8 mouse cellular contexts compared by ENCODE assay signal in the genomic region with DNA sequence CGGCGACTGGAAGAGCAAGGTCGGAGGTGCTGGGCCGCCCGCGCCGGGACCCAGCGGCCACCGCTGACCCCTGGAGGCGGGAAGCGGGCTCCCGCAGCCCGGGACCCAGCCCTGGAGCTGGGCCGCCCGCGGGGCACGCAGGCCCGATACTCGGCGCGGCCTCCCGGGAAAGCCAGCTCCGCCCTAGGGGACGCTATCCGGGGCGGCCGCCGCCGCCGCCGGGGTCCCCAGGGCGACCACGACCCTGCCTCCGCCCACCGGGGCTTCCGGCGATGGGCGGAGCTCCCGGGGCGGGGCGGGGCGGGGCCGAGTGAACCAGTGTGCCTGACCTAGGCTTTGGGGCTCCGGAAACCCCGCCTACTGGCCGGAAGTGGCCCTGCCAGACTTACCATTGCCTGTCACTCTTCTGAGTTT. TPM values are rescaled to one million over a fixed set of nuclear protein-coding genes. Genes with fewer than 3 reads are reported as not detected.
DNase-seq lines count a peak whose midpoint lies in the region; ATAC-seq and TF ChIP-seq lines count a peak whose summit lies in the region.

No protein-coding gene starts in this region.

- WGBS in stomach, embryonic 14.5 days, result 0% methylated on average over 30 of the region's 46 CpGs

- no peaks in the 10 kb centered on the region for H3K4me1 ChIP-seq in embryonic fibroblast, embryonic 13.5 days (ENCODE audit: control insufficient read depth, insufficient read depth, low read length)
- H3K4me1 ChIP-seq in stomach, embryonic 14.5 days (ENCODE audit: control insufficient read depth, insufficient read depth, low read length), result peaks cover 4% of the 10 kb centered on the region; the same call in 1 of the 2 replicates

- peak overlapping the region; percentile 81 for H3K4me3 ChIP-seq in embryonic fibroblast, embryonic 13.5 days (ENCODE audit: insufficient read depth, low read length)
- H3K4me3 ChIP-seq in stomach, embryonic 14.5 days (ENCODE audit: low read depth, low read length), result peak overlapping the region; percentile 98

- peak; percentile 94 for ATAC-seq in monocyte, adult 5-6 weeks (replicated peaks; ENCODE audit: insufficient number of reproducible peaks, low FRiP score, low TSS enrichment, poor library complexity, severe bottlenecking)
- peak; percentile 95 for ATAC-seq in stomach, embryonic 14.5 days (ENCODE audit: insufficient number of reproducible peaks, insufficient read depth, low FRiP score, low read depth)

- H3K4me2 ChIP-seq in stomach, embryonic 14.5 days (replicated peaks; ENCODE audit: low read depth, low read length), result peak overlapping the region; percentile 72

- TF ChIP-seq POLR2A in embryonic fibroblast, embryonic 13.5 days (IDR thresholded peaks at IDR 0.05; ENCODE audit: low read depth, low read length), result peak; percentile 48

- peak; percentile 92 for DNase-seq in CD4-positive, CD25-positive, alpha-beta regulatory T cell, adult 2 months (ENCODE audit: low read depth, low spot score)
- peak; percentile 95 for DNase-seq in brain, adult 2 months (ENCODE audit: low read depth, low spot score)
- DNase-seq in heart, adult 9 months (ENCODE audit: low spot score in 2 of 2), result peak; percentile 90 to 91
- DNase-seq in kidney, adult 9 months, result peak; percentile 96
- DNase-seq in liver, result peak; percentile 97

- H3K9me3 ChIP-seq in stomach, embryonic 14.5 days (ENCODE audit: control insufficient read depth, low read depth, low read length), result no peaks in the 10 kb centered on the region

- no peaks in the 10 kb centered on the region for H3K27me3 ChIP-seq in stomach, embryonic 14.5 days (ENCODE audit: control insufficient read depth, insufficient read depth, low read length)

- H3K27ac ChIP-seq in embryonic fibroblast, embryonic 13.5 days (ENCODE audit: insufficient read depth, low read length), result peak overlapping the region; percentile 29; the same call in 1 of the 2 replicates
- peak overlapping the region; percentile 94 for H3K27ac ChIP-seq in stomach, embryonic 14.5 days (ENCODE audit: low read length)

- TF ChIP-seq CTCF in embryonic fibroblast, embryonic 13.5 days (IDR thresholded peaks at IDR 0.05; ENCODE audit: borderline replicate concordance, insufficient read depth, low read length), result no peak

- H3K9ac ChIP-seq in stomach, embryonic 14.5 days (replicated peaks; ENCODE audit: low read depth, low read length), result peak overlapping the region; percentile 81

- H3K36me3 ChIP-seq in stomach, embryonic 14.5 days (ENCODE audit: control insufficient read depth, insufficient read depth, low read length), result peaks cover 15% of the 10 kb centered on the region

RNA-seq across cellular contexts. Expression of a gene that starts 3.3 kb away (rescaled TPM):
- polyA plus RNA-seq in embryonic fibroblast, embryonic 13.5 days (2011; ENCODE audit: insufficient read length, low read depth, missing spikeins), result not detected in 2 replicates
- not detected in 3 replicates for total RNA-seq in monocyte, adult 5-6 weeks (2017)
- not detected in 2 replicates for polyA plus RNA-seq in stomach, embryonic 14.5 days (2014; fragmentation: Nextera tagmentation; extraction: Ambion mirVana)

RNA-seq across cellular contexts. Expression of a gene that starts 9.3 kb away (rescaled TPM):
- 163 and 176 TPM in 2 replicates for polyA plus RNA-seq in embryonic fibroblast, embryonic 13.5 days (2011; ENCODE audit: insufficient read length, low read depth, missing spikeins)
- total RNA-seq in monocyte, adult 5-6 weeks (2017), result 87.9 to 138 TPM (median 109 TPM) in 3 replicates
- polyA plus RNA-seq in stomach, embryonic 14.5 days (2014; fragmentation: Nextera tagmentation; extraction: Ambion mirVana), result 73.9 and 76.3 TPM in 2 replicates

RNA-seq across cellular contexts. Expression of a gene that starts 51.3 kb away (rescaled TPM):
- 5.9 and 6.6 TPM in 2 replicates for polyA plus RNA-seq in embryonic fibroblast, embryonic 13.5 days (2011; ENCODE audit: insufficient read length, low read depth, missing spikeins)
- 56.4 to 61.2 TPM (median 57.4 TPM) in 3 replicates for total RNA-seq in monocyte, adult 5-6 weeks (2017)
- 16.9 and 17.3 TPM in 2 replicates for polyA plus RNA-seq in stomach, embryonic 14.5 days (2014; fragmentation: Nextera tagmentation; extraction: Ambion mirVana)

RNA-seq across cellular contexts. Expression of a gene that starts 51.8 kb away (rescaled TPM):
- polyA plus RNA-seq in embryonic fibroblast, embryonic 13.5 days (2011; ENCODE audit: insufficient read length, low read depth, missing spikeins), result 10.5 and 13.1 TPM in 2 replicates
- 11.5 to 35.7 TPM (median 17.7 TPM) in 3 replicates for total RNA-seq in monocyte, adult 5-6 weeks (2017)
- 19.2 and 19.8 TPM in 2 replicates for polyA plus RNA-seq in stomach, embryonic 14.5 days (2014; fragmentation: Nextera tagmentation; extraction: Ambion mirVana)

Comparison
In these comparisons a context has a peak if more than half of its experiments do, and no peak if none do; other contexts are left out.
1. Peak in every context shown above with its lines: DNase-seq, ATAC-seq, H3K4me3 ChIP-seq and H3K27ac ChIP-seq.